Mouse (Mus musculus): Measurements from ENCODE around the gene Gm10283. TPM values are rescaled to one million over a fixed set of nuclear protein-coding genes. Genes with fewer than 3 reads are reported as not detected.

The Gm10283 gene
- polyA plus RNA-seq, 1 experiment from 2014 or later, result not detected

DNA sequence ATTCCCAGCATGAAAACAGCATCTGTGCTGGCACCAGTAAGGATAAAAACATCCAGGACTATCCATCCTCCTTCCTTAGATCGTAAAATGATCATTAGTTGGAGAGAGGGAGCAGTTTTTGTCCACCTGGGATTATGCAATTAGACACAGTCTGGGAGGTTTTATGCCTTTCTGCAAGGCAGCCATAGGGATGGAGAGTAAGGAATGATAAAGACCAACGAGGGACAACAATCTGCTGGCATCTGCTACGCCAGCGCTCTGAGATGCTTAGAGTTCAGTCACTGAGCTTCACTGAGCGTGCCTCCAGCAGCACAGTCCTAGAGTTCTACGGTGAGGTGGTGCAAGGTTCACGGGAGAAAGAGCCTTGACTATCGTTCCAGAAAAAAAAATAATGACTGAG, 96.6 kb downstream of the Gm10283 start:
- Histone ChIP-seq H3K27ac (no peak overlapping the region), H3K36me3 (ENCODE audit: inconsistent target) (no peaks in the 10 kb centered on the region), H3K4me3 (ENCODE audit: inconsistent target) (no peak overlapping the region), H3K79me2 (ENCODE audit: inconsistent target) (no peaks in the 10 kb centered on the region)
- WGBS (ENCODE audit: missing documents), result 87% methylated on average over 8 of the region's 8 CpGs

DNA sequence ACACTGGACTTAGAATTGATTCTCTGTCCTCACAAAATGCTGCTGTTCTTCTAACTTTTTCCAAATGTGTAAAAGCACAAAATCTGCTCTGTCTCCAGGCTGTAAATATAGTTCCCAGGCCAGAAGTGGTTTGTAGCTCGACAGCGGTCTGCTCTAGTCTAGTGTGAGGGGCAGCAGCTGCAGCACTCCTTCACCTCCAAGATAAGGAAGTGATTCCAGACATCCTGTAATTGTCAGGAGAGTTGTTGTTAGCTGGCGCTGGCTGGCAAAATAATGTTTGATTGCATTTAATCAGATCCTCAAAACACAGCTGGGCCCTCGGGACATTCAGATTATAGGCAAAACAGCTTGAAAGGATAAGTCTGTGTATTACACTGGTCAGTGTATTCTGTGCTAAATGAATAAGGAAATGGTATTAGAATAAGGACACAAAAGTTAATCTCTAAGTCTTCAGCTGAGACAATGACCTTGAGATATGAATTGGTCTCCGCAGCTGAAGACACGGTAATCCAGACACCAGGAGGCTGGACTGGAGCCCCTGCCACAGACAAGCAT, 97.9 kb downstream of the Gm10283 start:
- Histone ChIP-seq H3K36me3 (ENCODE audit: inconsistent target) (no peaks in the 10 kb centered on the region), H3K27ac (no peak overlapping the region), H3K4me3 (ENCODE audit: inconsistent target) (no peak overlapping the region), H3K79me2 (ENCODE audit: inconsistent target) (no peaks in the 10 kb centered on the region)
- 25% methylated on average over 5 of the region's 6 CpGs for WGBS (ENCODE audit: missing documents)

DNA sequence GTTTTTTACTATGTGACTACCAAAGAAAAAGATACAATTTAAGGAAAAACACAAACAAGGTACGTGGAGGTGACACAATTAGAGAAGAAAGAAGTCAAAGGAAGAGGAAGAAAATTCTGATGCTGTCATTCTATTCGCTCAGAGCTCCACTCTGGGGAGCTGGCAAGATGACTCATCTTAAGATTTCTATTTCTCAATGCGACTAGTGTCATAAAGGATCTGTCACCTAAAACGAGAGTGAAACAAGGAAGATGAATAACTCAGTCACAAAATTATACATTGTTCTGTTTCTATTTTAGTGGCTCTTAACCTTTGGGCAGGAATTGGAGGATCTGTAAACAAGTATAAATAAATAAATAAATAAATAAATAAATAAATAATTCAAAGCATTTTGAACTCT, 109.3 kb downstream of the Gm10283 start:
- no peaks in the 10 kb centered on the region for H3K36me3 ChIP-seq (ENCODE audit: inconsistent target)
- H3K79me2 ChIP-seq (ENCODE audit: inconsistent target), result no peaks in the 10 kb centered on the region
- WGBS (ENCODE audit: missing documents), result 75% methylated on average over 4 of the region's 4 CpGs
- no peak overlapping the region for H3K27ac ChIP-seq
- H3K4me3 ChIP-seq (ENCODE audit: inconsistent target), result no peak overlapping the region

DNA sequence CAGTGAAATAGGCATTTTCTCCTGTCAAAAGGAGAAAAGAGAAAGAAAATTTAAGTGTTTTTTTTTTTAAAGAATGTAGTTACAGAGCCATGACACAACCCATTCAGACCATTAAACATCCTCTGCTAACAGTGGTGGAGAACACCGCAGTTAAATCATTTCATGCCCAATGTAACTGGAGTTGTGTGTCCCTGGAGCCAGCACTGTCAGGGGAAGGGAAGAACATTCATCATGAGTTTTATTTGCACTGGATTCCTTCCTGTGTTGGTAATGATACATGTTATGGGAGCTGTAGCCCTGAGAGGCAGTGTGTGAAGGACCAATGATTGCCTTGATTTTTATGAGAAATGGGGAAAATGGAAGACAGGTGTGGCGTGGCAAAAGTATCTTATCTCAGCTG, 116.4 kb downstream of the Gm10283 start:
- Histone ChIP-seq H3K27ac (no peak overlapping the region), H3K36me3 (ENCODE audit: inconsistent target) (no peaks in the 10 kb centered on the region), H3K79me2 (ENCODE audit: inconsistent target) (no peaks in the 10 kb centered on the region), H3K4me3 (ENCODE audit: inconsistent target) (no peak overlapping the region)
- 96% methylated on average over 2 of the region's 2 CpGs for WGBS (ENCODE audit: missing documents)

Other genes with a start within 250 kb of the Gm10283 start
- gene Aadat, start 2.7 kb upstream of the Gm10283 start, polyA plus RNA-seq (2018), result not detected in 3 replicates
- gene Mfap3l, start 129.6 kb upstream of the Gm10283 start, polyA plus RNA-seq (2018), result 1.5 to 3.6 TPM (median 2.4 TPM) in 3 replicates

Measured in macrophage (primary cell).